Mouse (Mus musculus): Measurements from ENCODE around the gene Olfr591. TPM values are rescaled to one million over a fixed set of nuclear protein-coding genes. Genes with fewer than 3 reads are reported as not detected.

Olfr591 gene
- polyA plus RNA-seq, 1 experiment, result not detected

- TF ChIP-seq POLR2A (IDR thresholded peaks at IDR 0.05; ENCODE audit: insufficient read depth, low read length) (no peak), EP300 (IDR thresholded peaks at IDR 0.05; ENCODE audit: insufficient read depth, low read depth, low read length) (no peak), CTCF (IDR thresholded peaks at IDR 0.05; ENCODE audit: low read depth, low read length) (no peak)
- H3K4me1 ChIP-seq (ENCODE audit: control insufficient read depth, insufficient read depth, low read length), result no peaks in the 10 kb centered on the region
- H3K4me3 ChIP-seq (ENCODE audit: low read depth, low read length), result no peak within 1 kb of the TSS
- no peaks in the 10 kb centered on the region for H3K9me3 ChIP-seq (replicated peaks; ENCODE audit: control insufficient read depth, insufficient read depth, low read length, poor library complexity, severe bottlenecking)
- H3K27ac ChIP-seq (ENCODE audit: insufficient read depth, low read length), result no peak within 1 kb of the TSS
- H3K36me3 ChIP-seq (ENCODE audit: control insufficient read depth, insufficient read depth, low read length, poor library complexity, severe bottlenecking), result no peaks in the 10 kb centered on the region
- H3K27me3 ChIP-seq (ENCODE audit: control insufficient read depth, insufficient read depth, low read length, poor library complexity, severe bottlenecking), result no peaks in the 10 kb centered on the region
- no peak within 1 kb of the TSS for H3K9ac ChIP-seq (ENCODE audit: low read depth, poor library complexity, severe bottlenecking)
Observed at GRCm38 (mm10) chr7:103156256-103156655, 21.9 kb downstream of the Olfr591 start, which contains the start of gene Olfr589. Gene Olfr589, minus strand, starts transcription at chr7:103156356.

- Histone ChIP-seq H3K27ac (ENCODE audit: insufficient read depth, low read length) (no peak within 1 kb of the TSS), H3K36me3 (ENCODE audit: control insufficient read depth, insufficient read depth, low read length, poor library complexity, severe bottlenecking) (no peaks in the 10 kb centered on the region), H3K27me3 (ENCODE audit: control insufficient read depth, insufficient read depth, low read length, poor library complexity, severe bottlenecking) (no peaks in the 10 kb centered on the region), H3K4me1 (ENCODE audit: control insufficient read depth, insufficient read depth, low read length) (no peaks in the 10 kb centered on the region), H3K9me3 (replicated peaks; ENCODE audit: control insufficient read depth, insufficient read depth, low read length, poor library complexity, severe bottlenecking) (no peaks in the 10 kb centered on the region), H3K9ac (ENCODE audit: low read depth, poor library complexity, severe bottlenecking) (no peak within 1 kb of the TSS), H3K4me3 (ENCODE audit: low read depth, low read length) (no peak within 1 kb of the TSS)
- TF ChIP-seq POLR2A (IDR thresholded peaks at IDR 0.05; ENCODE audit: insufficient read depth, low read length) (no peak), EP300 (IDR thresholded peaks at IDR 0.05; ENCODE audit: insufficient read depth, low read depth, low read length) (no peak), CTCF (IDR thresholded peaks at IDR 0.05; ENCODE audit: low read depth, low read length) (no peak)
Observed at GRCm38 (mm10) chr7:103140579-103140978, 37.6 kb downstream of the Olfr591 start, which contains the start of gene Olfr588-ps1. Gene Olfr588-ps1, plus strand, starts transcription at chr7:103140879.

- Histone ChIP-seq H3K4me3 (ENCODE audit: low read depth, low read length) (no peak within 1 kb of the TSS), H3K9me3 (replicated peaks; ENCODE audit: control insufficient read depth, insufficient read depth, low read length, poor library complexity, severe bottlenecking) (no peaks in the 10 kb centered on the region), H3K9ac (ENCODE audit: low read depth, poor library complexity, severe bottlenecking) (no peak within 1 kb of the TSS), H3K27ac (ENCODE audit: insufficient read depth, low read length) (no peak within 1 kb of the TSS), H3K36me3 (ENCODE audit: control insufficient read depth, insufficient read depth, low read length, poor library complexity, severe bottlenecking) (no peaks in the 10 kb centered on the region), H3K4me1 (ENCODE audit: control insufficient read depth, insufficient read depth, low read length) (no peaks in the 10 kb centered on the region), H3K27me3 (ENCODE audit: control insufficient read depth, insufficient read depth, low read length, poor library complexity, severe bottlenecking) (no peaks in the 10 kb centered on the region)
- TF ChIP-seq POLR2A (IDR thresholded peaks at IDR 0.05; ENCODE audit: insufficient read depth, low read length) (no peak), EP300 (IDR thresholded peaks at IDR 0.05; ENCODE audit: insufficient read depth, low read depth, low read length) (no peak), CTCF (IDR thresholded peaks at IDR 0.05; ENCODE audit: low read depth, low read length) (no peak)
Observed at GRCm38 (mm10) chr7:103125538-103125937, 52.6 kb downstream of the Olfr591 start, which contains the start of gene Olfr586. Gene Olfr586, minus strand, starts transcription at chr7:103125638.

GRCm38 (mm10) chr7:103119406-103119805 lies 58.7 kb downstream of the Olfr591 start:
- Histone ChIP-seq H3K4me3 (ENCODE audit: low read depth, low read length) (no peak overlapping the region), H3K9ac (ENCODE audit: low read depth, poor library complexity, severe bottlenecking) (no peak overlapping the region), H3K27ac (ENCODE audit: insufficient read depth, low read length) (no peak overlapping the region), H3K4me1 (ENCODE audit: control insufficient read depth, insufficient read depth, low read length) (no peaks in the 10 kb centered on the region), H3K27me3 (ENCODE audit: control insufficient read depth, insufficient read depth, low read length, poor library complexity, severe bottlenecking) (no peaks in the 10 kb centered on the region), H3K36me3 (ENCODE audit: control insufficient read depth, insufficient read depth, low read length, poor library complexity, severe bottlenecking) (no peaks in the 10 kb centered on the region), H3K9me3 (replicated peaks; ENCODE audit: control insufficient read depth, insufficient read depth, low read length, poor library complexity, severe bottlenecking) (no peaks in the 10 kb centered on the region)
- TF ChIP-seq EP300 (IDR thresholded peaks at IDR 0.05; ENCODE audit: insufficient read depth, low read depth, low read length) (no peak), CTCF (IDR thresholded peaks at IDR 0.05; ENCODE audit: low read depth, low read length) (peak; percentile 41)

Other genes with a start within 250 kb of the Olfr591 start
- gene Olfr573-ps1, start 235.8 kb downstream of the Olfr591 start, polyA plus RNA-seq (2011; ENCODE audit: insufficient read depth, insufficient read length, low read depth, missing spikeins), result not detected in 2 replicates
- gene Olfr574, start 229.9 kb downstream of the Olfr591 start, polyA plus RNA-seq (2011; ENCODE audit: insufficient read depth, insufficient read length, low read depth, missing spikeins), result not detected in 2 replicates
- not detected in 2 replicates for gene Olfr575, start 219.6 kb downstream of the Olfr591 start, polyA plus RNA-seq (2011; ENCODE audit: insufficient read depth, insufficient read length, low read depth, missing spikeins)
- 0.19 TPM in 1 of 2 replicates, not detected in the other for gene Olfr576, start 215.7 kb downstream of the Olfr591 start, polyA plus RNA-seq (2011; ENCODE audit: insufficient read depth, insufficient read length, low read depth, missing spikeins)
- not detected in 2 replicates for gene Olfr577, start 202.4 kb downstream of the Olfr591 start, polyA plus RNA-seq (2011; ENCODE audit: insufficient read depth, insufficient read length, low read depth, missing spikeins)
- gene Olfr578, start 189.0 kb downstream of the Olfr591 start, polyA plus RNA-seq (2011; ENCODE audit: insufficient read depth, insufficient read length, low read depth, missing spikeins), result not detected in 2 replicates
- gene Olfr582, start 140.3 kb downstream of the Olfr591 start, polyA plus RNA-seq (2011; ENCODE audit: insufficient read depth, insufficient read length, low read depth, missing spikeins), result not detected in 2 replicates
- not detected in 2 replicates for gene Olfr583, start 127.0 kb downstream of the Olfr591 start, polyA plus RNA-seq (2011; ENCODE audit: insufficient read depth, insufficient read length, low read depth, missing spikeins)
- gene Olfr584, start 96.5 kb downstream of the Olfr591 start, polyA plus RNA-seq (2011; ENCODE audit: insufficient read depth, insufficient read length, low read depth, missing spikeins), result not detected in 2 replicates
- not detected in 2 replicates for gene Olfr585, start 80.6 kb downstream of the Olfr591 start, polyA plus RNA-seq (2011; ENCODE audit: insufficient read depth, insufficient read length, low read depth, missing spikeins)
- not detected in 2 replicates for gene Olfr586, start 52.7 kb downstream of the Olfr591 start, polyA plus RNA-seq (2011; ENCODE audit: insufficient read depth, insufficient read length, low read depth, missing spikeins)
- gene Olfr588-ps1, start 37.5 kb downstream of the Olfr591 start, polyA plus RNA-seq (2011; ENCODE audit: insufficient read depth, insufficient read length, low read depth, missing spikeins), result not detected in 2 replicates
- not detected in 2 replicates for gene Olfr589, start 22.0 kb downstream of the Olfr591 start, polyA plus RNA-seq (2011; ENCODE audit: insufficient read depth, insufficient read length, low read depth, missing spikeins)
- gene Olfr592, start 6.5 kb upstream of the Olfr591 start, polyA plus RNA-seq (2011; ENCODE audit: insufficient read depth, insufficient read length, low read depth, missing spikeins), result not detected in 2 replicates
- gene Olfr593, start 33.5 kb upstream of the Olfr591 start, polyA plus RNA-seq (2011; ENCODE audit: insufficient read depth, insufficient read length, low read depth, missing spikeins), result not detected in 2 replicates
- gene Olfr594, start 38.7 kb upstream of the Olfr591 start, polyA plus RNA-seq (2011; ENCODE audit: insufficient read depth, insufficient read length, low read depth, missing spikeins), result not detected in 2 replicates
- gene Usp17ld, start 74.2 kb upstream of the Olfr591 start, polyA plus RNA-seq (2011; ENCODE audit: insufficient read depth, insufficient read length, low read depth, missing spikeins), result not detected in 2 replicates
- gene Olfr596, start 127.3 kb upstream of the Olfr591 start, polyA plus RNA-seq (2011; ENCODE audit: insufficient read depth, insufficient read length, low read depth, missing spikeins), result not detected in 2 replicates
- gene Olfr597, start 138.0 kb upstream of the Olfr591 start, polyA plus RNA-seq (2011; ENCODE audit: insufficient read depth, insufficient read length, low read depth, missing spikeins), result not detected in 2 replicates
- gene Olfr598, start 145.2 kb upstream of the Olfr591 start, polyA plus RNA-seq (2011; ENCODE audit: insufficient read depth, insufficient read length, low read depth, missing spikeins), result not detected in 2 replicates
- gene Olfr599, start 157.6 kb upstream of the Olfr591 start, polyA plus RNA-seq (2011; ENCODE audit: insufficient read depth, insufficient read length, low read depth, missing spikeins), result not detected in 2 replicates
- gene Olfr600, start 171.3 kb upstream of the Olfr591 start, polyA plus RNA-seq (2011; ENCODE audit: insufficient read depth, insufficient read length, low read depth, missing spikeins), result not detected in 2 replicates
- not detected in 2 replicates for gene Olfr601, start 184.3 kb upstream of the Olfr591 start, polyA plus RNA-seq (2011; ENCODE audit: insufficient read depth, insufficient read length, low read depth, missing spikeins)
- not detected in 2 replicates for gene Olfr603, start 207.8 kb upstream of the Olfr591 start, polyA plus RNA-seq (2011; ENCODE audit: insufficient read depth, insufficient read length, low read depth, missing spikeins)
- not detected in 2 replicates for gene Usp17lc, start 236.7 kb upstream of the Olfr591 start, polyA plus RNA-seq (2011; ENCODE audit: insufficient read depth, insufficient read length, low read depth, missing spikeins)

All from ES-Bruce4 (cell line).